Mouse (Mus musculus) thymus, adult 2 months (tissue): ENCODE results near the gene Cactin.

Source experiments
- CTCF ChIP-seq: fragments of 200-500 bp; IDR thresholded peaks from 2 replicates; pipeline ENCODE4 v1.5.1; 2012; ENCODE audit warnings: mild to moderate bottlenecking, control low read depth, low read length, moderate library complexity, borderline replicate concordance; ENCODE audit not compliant: control insufficient read depth, poor library complexity, insufficient read depth; ENCODE audit errors: extremely low read depth
- POLR2A ChIP-seq: fragments of 200-500 bp; IDR thresholded peaks from 2 replicates; pipeline ENCODE4 v1.6.1; 2012; ENCODE audit warnings: mild to moderate bottlenecking, low read length, control low read depth, moderate library complexity; ENCODE audit not compliant: control insufficient read depth, poor library complexity, insufficient read depth; ENCODE audit errors: extremely low read depth

GRCm38 (mm10) chr10:81297845-81298244 is 23.1 kb upstream of the Cactin start:
- TF ChIP-seq CTCF (no peak), POLR2A (no peak; the same call in 1 of the 2 replicates)
